Mouse (Mus musculus) monocyte, adult 5-6 weeks (primary cell): ENCODE data around the gene Rhoa. TPM values are rescaled to one million over a fixed set of nuclear protein-coding genes. Genes with fewer than 3 reads are reported as not detected.
"Not testable (repeated sequence)": the region's sequence is repeated elsewhere in the genome, so short reads cannot be mapped to it uniquely, and the experiment has no call there.

Source experiments
- ATAC-seq: fragments of 153-309, 156-312 bp; replicated peaks from 2 replicates; pipeline ENCODE4 v1.8.0; 2017; ENCODE audit warnings: mild to moderate bottlenecking; ENCODE audit not compliant: low TSS enrichment, insufficient number of reproducible peaks, severe bottlenecking, poor library complexity, low FRiP score
- total RNA-seq: library from RNA; stranded (forward); fragments of 200-1000, 200-491, 200-594 nt; gene quantifications from 3 replicates; pipeline ENCODE4 v1.2.3, GENCODE M21; 2017

Rhoa gene
- total RNA-seq, 1 experiment from 2014 or later: 880 TPM

- ATAC-seq: no peak
Measured at GRCm38 (mm10) chr9:108280071-108280828, 25.7 kb upstream of the Rhoa start.

- peak; percentile 98 for ATAC-seq
Measured at GRCm38 (mm10) chr9:108284410-108284809, 21.5 kb upstream of the Rhoa start.

GRCm38 (mm10) chr9:108287526-108288238, 18.2 kb upstream of the Rhoa start:
- ATAC-seq: not testable (repeated sequence)

- no peak for ATAC-seq
Measured at GRCm38 (mm10) chr9:108289347-108289746, 16.6 kb upstream of the Rhoa start.

- peak; percentile 100 for ATAC-seq
Measured at GRCm38 (mm10) chr9:108290016-108290750, 15.7 kb upstream of the Rhoa start, which contains the start of gene Nicn1. Gene Nicn1 (plus strand): TSS chr9:108290429.

GRCm38 (mm10) chr9:108290773-108291172, 15.2 kb upstream of the Rhoa start:
- ATAC-seq: no peak

- no peak for ATAC-seq
Measured at GRCm38 (mm10) chr9:108296453-108297355, 9.2 kb upstream of the Rhoa start, which contains the start of gene Amt. Gene Amt (plus strand): TSS chr9:108296853.

- no peak for ATAC-seq
Measured at GRCm38 (mm10) chr9:108301853-108302252, 4.1 kb upstream of the Rhoa start.

- ATAC-seq: no peak
Measured at GRCm38 (mm10) chr9:108304716-108305115, 1.2 kb upstream of the Rhoa start.

GRCm38 (mm10) chr9:108305170-108305569, 759 bp upstream of the Rhoa start:
- 0 out of 2 replicates have a peak, but pooled peaks have one; percentile 1 for ATAC-seq

GRCm38 (mm10) chr9:108306571-108306980, 647 bp downstream of the Rhoa start:
- peak; percentile 38; the same call in 1 of the 2 replicates for ATAC-seq

GRCm38 (mm10) chr9:108307021-108307807, 1.3 kb downstream of the Rhoa start:
- ATAC-seq: no peak

GRCm38 (mm10) chr9:108308141-108308540, 2.2 kb downstream of the Rhoa start:
- ATAC-seq: no peak

GRCm38 (mm10) chr9:108317572-108317971, 11.6 kb downstream of the Rhoa start:
- ATAC-seq: peak; percentile 66; the same call in 1 of the 2 replicates

GRCm38 (mm10) chr9:108318462-108318861, 12.5 kb downstream of the Rhoa start:
- no peak for ATAC-seq

- not testable (repeated sequence) for ATAC-seq
Measured at GRCm38 (mm10) chr9:108322054-108322453, 16.1 kb downstream of the Rhoa start.

- no peak for ATAC-seq
Measured at GRCm38 (mm10) chr9:108324784-108325183, 18.9 kb downstream of the Rhoa start.
